Mouse (Mus musculus) heart, embryonic 14.5 days (tissue): ENCODE results near the gene Gatad2b. TPM values are rescaled to one million over a fixed set of nuclear protein-coding genes. Genes with fewer than 3 reads are reported as not detected.
"Not testable (repeated sequence)": the region's sequence is repeated elsewhere in the genome, so short reads cannot be mapped to it uniquely, and the experiment has no call there.

ENCODE experiments used
- ATAC-seq: fragments of 200-750 bp; cut with Nextera tagmentation; 2 replicates; pipeline ENCODE4 v1.8.0; 2017; ENCODE audit warnings: low read depth, moderate TSS enrichment; ENCODE audit not compliant: insufficient number of reproducible peaks, insufficient read depth, low FRiP score
- H3K27ac ChIP-seq, 2 experiments: fragments of 200-500 bp in 1 of 2; fragments of 300-500 bp in 1 of 2; sonication (generic) in 1 of 2; replicated peaks in 1 of 2; 2 replicates each; pipeline ENCODE4 v1.5.1; 2012 to 2014; ENCODE audit warnings: low read depth in 2 of 2, low read length in 2 of 2, control low read depth in 1 of 2, mild to moderate bottlenecking in 1 of 2, mixed read lengths in 1 of 2; ENCODE audit not compliant: control insufficient read depth in 1 of 2, insufficient read depth in 1 of 2
- H3K27me3 ChIP-seq: fragments of 300-500 bp; sonication (generic); 2 replicates; pipeline ENCODE4 v1.6.1; 2014; ENCODE audit warnings: mild to moderate bottlenecking, low read length, control low read depth; ENCODE audit not compliant: control insufficient read depth, insufficient read depth
- H3K36me3 ChIP-seq: fragments of 300-500 bp; sonication (generic); 2 replicates; pipeline ENCODE4 v1.6.1; 2014; ENCODE audit warnings: mild to moderate bottlenecking, control low read depth, low read length, mixed read lengths; ENCODE audit not compliant: control insufficient read depth, insufficient read depth
- H3K4me1 ChIP-seq, 2 experiments: fragments of 200-500 bp in 1 of 2; fragments of 300-500 bp in 1 of 2; sonication (generic) in 1 of 2; 2 replicates each; pipeline ENCODE4 v1.6.1; 2012 to 2014; ENCODE audit warnings: low read length in 2 of 2, control low read depth in 1 of 2, mixed read lengths in 1 of 2; ENCODE audit not compliant: control insufficient read depth in 2 of 2, insufficient read depth in 2 of 2
- H3K4me2 ChIP-seq: fragments of 300-500 bp; sonication (generic); 2 replicates; pipeline ENCODE4 v1.6.1; 2014; ENCODE audit warnings: mild to moderate bottlenecking, low read length
- H3K4me3 ChIP-seq, 2 experiments: fragments of 200-500 bp in 1 of 2; fragments of 300-500 bp in 1 of 2; sonication (generic) in 1 of 2; 2 replicates each; pipeline ENCODE4 v1.5.1; 2012 to 2014; ENCODE audit warnings: low read length in 2 of 2, mild to moderate bottlenecking in 2 of 2, control low read depth in 1 of 2, low read depth in 1 of 2, moderate library complexity in 1 of 2; ENCODE audit not compliant: control insufficient read depth in 1 of 2, insufficient read depth in 1 of 2
- H3K9ac ChIP-seq: fragments of 300-500 bp; sonication (generic); 2 replicates; pipeline ENCODE4 v1.6.1; 2014; ENCODE audit warnings: mild to moderate bottlenecking, low read length
- H3K9me3 ChIP-seq: fragments of 300-500 bp; sonication (generic); 2 replicates; pipeline ENCODE4 v1.6.1; 2016; ENCODE audit warnings: low read length, control low read depth; ENCODE audit not compliant: control insufficient read depth
- WGBS: fragments of 180-500 bp; shearing (Covaris S2); extraction: QIAGEN DNeasy Blood & Tissue Kit; methylation state at CpG from one replicate; pipeline ENCODE4 v1.1.7; 2014; 5-methylcytosine and 5-hydroxymethylcytosine counted together
- polyA plus RNA-seq: library from polyadenylated mRNA; unstranded; fragments of >200 nt; fragmentation: Nextera tagmentation; extraction: Ambion mirVana; gene quantifications from 2 replicates; pipeline ENCODE4 v1.2.1, GENCODE M21; 2014

The Gatad2b gene
- polyA plus RNA-seq, 1 experiment from 2014 or later, result 9.4 TPM

- Histone ChIP-seq H3K4me2 (no peak overlapping the region), H3K9me3 (no peaks in the 10 kb centered on the region), H3K9ac (no peak overlapping the region), H3K27ac (no peak overlapping the region), H3K27me3 (no peaks in the 10 kb centered on the region), H3K36me3 (peaks cover 80% of the 10 kb centered on the region), H3K4me3 (no peak overlapping the region), H3K4me1 (no peaks in the 10 kb centered on the region; a peak in 1 of 4 replicates)
- 96% methylated on average over 10 of the region's 10 CpGs for WGBS
- no peak for ATAC-seq
Observed at GRCm38 (mm10) chr3:90278211-90278610, 14.8 kb upstream of the Gatad2b start.

DNA sequence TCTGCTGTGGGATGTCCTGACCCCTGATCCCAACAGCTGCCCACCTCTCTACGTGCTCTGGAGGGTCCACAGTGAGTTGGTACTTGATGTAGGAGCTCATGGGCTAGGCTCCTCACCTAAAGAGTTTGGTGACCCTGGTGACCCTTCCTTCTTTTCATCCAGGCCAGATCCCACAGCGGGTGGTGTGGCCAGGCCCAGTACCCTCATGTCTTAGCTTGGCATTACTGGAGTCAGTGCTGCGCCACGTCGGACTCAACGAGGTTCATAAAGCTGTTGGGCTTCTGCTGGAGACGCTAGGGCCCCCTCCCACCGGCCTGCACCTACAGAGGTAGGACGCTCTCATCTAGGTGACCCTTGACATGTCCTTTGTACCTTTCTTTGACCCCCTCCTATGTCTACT is 13.8 kb upstream of the Gatad2b start:
- Histone ChIP-seq H3K4me1 (no peaks in the 10 kb centered on the region; a peak in 1 of 4 replicates), H3K27ac (no peak overlapping the region), H3K9me3 (no peaks in the 10 kb centered on the region), H3K9ac (no peak overlapping the region), H3K27me3 (no peaks in the 10 kb centered on the region), H3K4me2 (no peak overlapping the region), H3K36me3 (peaks cover 70% of the 10 kb centered on the region), H3K4me3 (no peak overlapping the region)
- 95% methylated on average over 9 of the region's 9 CpGs for WGBS
- no peak for ATAC-seq

DNA sequence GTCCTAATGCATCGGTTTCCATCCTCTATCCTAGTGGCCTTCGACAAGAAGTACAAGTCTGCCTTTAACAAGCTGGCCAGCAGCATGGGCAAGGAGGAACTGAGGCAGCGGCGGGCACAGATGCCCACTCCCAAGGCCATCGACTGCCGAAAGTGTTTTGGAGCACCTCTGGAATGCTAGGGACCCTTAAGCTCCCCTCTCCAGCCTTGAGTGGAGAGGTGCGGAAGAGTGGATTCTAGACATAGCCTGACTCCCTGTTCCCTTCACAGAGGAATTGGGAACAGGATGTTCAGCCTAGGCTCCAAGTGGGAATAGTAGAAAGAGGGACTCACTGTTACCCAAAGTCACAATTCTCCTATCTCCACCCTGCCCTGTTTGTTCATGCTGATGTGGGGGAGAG is 13.2 kb upstream of the Gatad2b start:
- Histone ChIP-seq H3K36me3 (peaks cover 66% of the 10 kb centered on the region), H3K27ac (no peak overlapping the region)
- 83% methylated on average over 7 of the region's 7 CpGs for WGBS

DNA sequence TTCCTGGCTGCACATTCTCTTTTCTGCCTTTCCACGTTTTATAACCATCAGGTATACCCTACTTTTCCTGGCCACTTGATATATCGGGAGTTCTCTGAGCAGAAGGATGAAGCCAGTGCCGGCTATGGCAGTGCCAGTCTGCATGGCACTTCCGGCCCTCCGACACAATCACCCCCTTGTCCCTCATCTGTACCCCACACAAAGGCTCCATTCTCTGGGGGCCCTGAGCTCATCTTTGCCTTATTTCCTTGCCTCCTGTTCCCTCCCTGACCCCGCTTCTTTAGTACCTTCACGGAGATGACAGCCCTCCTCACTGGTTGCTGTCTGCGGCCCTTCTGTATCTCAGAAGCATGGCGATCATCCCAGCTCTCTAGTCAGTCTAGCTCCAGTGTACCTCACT is 12.3 kb upstream of the Gatad2b start:
- H3K4me1 ChIP-seq, result no peaks in the 10 kb centered on the region; a peak in 1 of 4 replicates
- ATAC-seq, result no peak
- H3K36me3 ChIP-seq, result peaks cover 57% of the 10 kb centered on the region
- H3K4me2 ChIP-seq, result no peak overlapping the region
- H3K27ac ChIP-seq, result no peak overlapping the region
- H3K9ac ChIP-seq, result no peak overlapping the region
- no peaks in the 10 kb centered on the region for H3K9me3 ChIP-seq
- H3K27me3 ChIP-seq, result no peaks in the 10 kb centered on the region
- no peak overlapping the region for H3K4me3 ChIP-seq
- WGBS, result 84% methylated on average over 9 of the region's 9 CpGs

More for the DNA sequence above, 13.2 kb upstream of the Gatad2b start:
- no peaks in the 10 kb centered on the region for H3K27me3 ChIP-seq
- H3K4me3 ChIP-seq, result no peak overlapping the region
- no peak for ATAC-seq
- H3K9ac ChIP-seq, result no peak overlapping the region
- no peaks in the 10 kb centered on the region for H3K9me3 ChIP-seq
- no peaks in the 10 kb centered on the region; a peak in 1 of 4 replicates for H3K4me1 ChIP-seq
- no peak overlapping the region for H3K4me2 ChIP-seq

- WGBS, result 99% methylated on average over 2 of the region's 2 CpGs
- no peak for ATAC-seq
- Histone ChIP-seq H3K27ac (no peak overlapping the region), H3K27me3 (no peaks in the 10 kb centered on the region), H3K4me1 (no peaks in the 10 kb centered on the region), H3K4me3 (no peak overlapping the region), H3K9ac (no peak overlapping the region), H3K36me3 (peaks cover 22% of the 10 kb centered on the region), H3K9me3 (no peaks in the 10 kb centered on the region), H3K4me2 (no peak overlapping the region)
Observed at GRCm38 (mm10) chr3:90284150-90284549, 8.8 kb upstream of the Gatad2b start.

DNA sequence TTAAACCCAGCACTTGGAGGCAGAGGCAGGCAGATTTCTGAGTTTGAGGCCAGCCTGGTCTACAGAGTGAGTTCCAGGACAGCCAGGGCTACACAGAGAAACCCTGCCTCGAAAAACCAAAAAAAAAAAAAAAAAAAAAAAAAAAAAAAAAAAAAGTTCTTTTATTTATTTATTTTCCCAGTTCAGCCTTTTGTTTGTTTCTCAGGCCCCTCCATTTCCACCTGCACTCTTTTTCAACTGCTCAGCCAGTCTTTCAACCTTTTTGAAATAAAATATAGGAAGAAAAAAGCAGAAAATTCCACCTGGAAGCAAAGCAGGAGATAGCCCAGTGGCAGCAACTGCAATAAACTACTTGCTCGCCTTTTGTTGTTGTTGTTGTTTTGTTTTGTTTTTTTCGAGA is 3.6 kb upstream of the Gatad2b start:
- 62% methylated on average over 3 of the region's 3 CpGs for WGBS
- H3K4me3 ChIP-seq, H3K9me3 ChIP-seq, H3K27me3 ChIP-seq, ATAC-seq, H3K27ac ChIP-seq, H3K36me3 ChIP-seq, H3K4me2 ChIP-seq, H3K4me1 ChIP-seq, H3K9ac ChIP-seq: not testable (repeated sequence)

DNA sequence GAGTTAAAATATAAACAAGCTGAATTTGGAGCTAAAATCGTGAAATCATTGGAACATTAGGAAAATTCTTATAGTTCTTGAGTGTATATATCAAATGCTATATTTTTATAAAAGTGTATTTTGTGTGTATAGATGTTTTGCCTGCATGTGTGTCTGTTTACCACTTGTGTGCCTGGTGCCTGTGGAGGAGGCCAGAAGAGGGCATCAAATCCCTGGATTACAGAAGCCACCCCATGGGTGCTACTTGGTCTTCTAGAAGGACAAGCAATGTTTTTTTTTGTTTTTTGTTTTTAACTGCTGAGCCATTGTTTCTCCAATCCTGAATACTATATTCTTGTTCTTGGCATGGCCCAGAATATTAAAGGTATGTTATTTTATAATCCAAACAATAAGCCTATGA is 2.4 kb upstream of the Gatad2b start:
- no peak for ATAC-seq
- WGBS, result 80% methylated on average over 1 of the region's 1 CpGs
- no peaks in the 10 kb centered on the region for H3K9me3 ChIP-seq
- H3K27me3 ChIP-seq, result no peaks in the 10 kb centered on the region
- no peak overlapping the region for H3K4me2 ChIP-seq
- H3K36me3 ChIP-seq, result no peaks in the 10 kb centered on the region
- no peak overlapping the region for H3K9ac ChIP-seq
- no peak overlapping the region for H3K27ac ChIP-seq
- no peak overlapping the region for H3K4me3 ChIP-seq
- H3K4me1 ChIP-seq, result peaks cover 0 to 16% of the 10 kb centered on the region in 2 experiments; a peak in 2 of 4 replicates

GRCm38 (mm10) chr3:90291982-90292344 is 1.0 kb upstream of the Gatad2b start:
- Histone ChIP-seq H3K27ac (peak overlapping the region; percentile 94 to 95; a peak in 3 of 4 replicates), H3K4me2 (peak overlapping the region; percentile 70), H3K4me3 (peak overlapping the region in 1 of 2 experiments; percentile 62; a peak in 3 of 4 replicates), H3K9me3 (no peaks in the 10 kb centered on the region), H3K9ac (peak overlapping the region; percentile 89), H3K4me1 (peaks cover 0 to 17% of the 10 kb centered on the region in 2 experiments; a peak in 2 of 4 replicates), H3K36me3 (peaks cover 3% of the 10 kb centered on the region; the same call in 1 of the 2 replicates), H3K27me3 (no peaks in the 10 kb centered on the region)
- ATAC-seq, result no peak
- WGBS, result 42% methylated on average over 2 of the region's 2 CpGs
